Mouse (Mus musculus): ENCODE measurements around the gene Padi6. TPM values are rescaled to one million over a fixed set of nuclear protein-coding genes. Genes with fewer than 3 reads are reported as not detected.

Padi6 gene
- under 1 TPM in 1 of 2 experiments, not detected in 1; 0.10 TPM for total RNA-seq (2021)
- long read RNA-seq, experiment 1, result 0 reads
- long read RNA-seq, experiment 2, result 0 reads

DNA sequence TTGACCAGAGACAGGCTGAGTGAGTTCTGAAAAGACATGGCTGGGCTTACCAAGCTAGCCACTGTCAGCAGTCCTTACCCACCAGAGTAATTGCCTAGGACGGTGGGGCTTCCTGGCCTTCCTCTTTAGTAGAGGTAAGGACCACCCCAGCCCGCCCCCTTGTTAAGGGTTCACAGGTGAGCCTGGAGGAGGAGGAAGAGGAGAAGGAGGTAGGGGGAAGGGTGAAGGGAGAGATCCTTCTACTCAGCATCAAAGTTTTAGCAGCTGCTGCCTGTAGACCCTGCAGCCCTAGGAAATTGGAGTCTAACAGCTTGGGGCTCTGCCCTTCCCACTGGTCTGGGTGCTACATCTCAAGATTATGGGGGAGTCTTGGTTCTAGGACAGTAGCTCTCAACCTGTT is at the start of gene Padi6:
Gene Padi6 (minus strand): TSS at position 101 of the 400 bp plus-strand sequence.
- no peak for DNase-seq (ENCODE audit: low spot score in 2 of 2)

DNA sequence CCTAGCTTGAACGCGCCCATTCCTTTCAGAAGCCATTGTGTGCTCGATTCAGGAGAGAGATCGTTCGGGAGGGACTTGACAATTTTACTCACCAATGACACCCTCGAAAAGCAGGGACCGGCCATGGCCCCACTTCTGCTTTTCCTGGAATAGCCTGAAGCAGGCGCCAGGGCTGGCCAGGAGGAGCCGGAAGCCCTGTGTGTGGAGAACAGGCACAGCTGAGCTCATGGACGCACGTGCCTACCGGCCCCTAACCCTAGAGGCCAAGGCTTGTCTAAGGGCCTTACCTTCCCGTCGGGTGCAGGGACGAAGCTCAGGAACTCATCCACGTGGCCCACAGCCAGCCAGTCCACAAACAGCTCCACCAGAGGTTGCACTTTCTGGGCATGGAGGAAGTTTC is 48.6 kb upstream of the Padi6 start:
- DNase-seq (ENCODE audit: low spot score in 2 of 2), result no peak

DNA sequence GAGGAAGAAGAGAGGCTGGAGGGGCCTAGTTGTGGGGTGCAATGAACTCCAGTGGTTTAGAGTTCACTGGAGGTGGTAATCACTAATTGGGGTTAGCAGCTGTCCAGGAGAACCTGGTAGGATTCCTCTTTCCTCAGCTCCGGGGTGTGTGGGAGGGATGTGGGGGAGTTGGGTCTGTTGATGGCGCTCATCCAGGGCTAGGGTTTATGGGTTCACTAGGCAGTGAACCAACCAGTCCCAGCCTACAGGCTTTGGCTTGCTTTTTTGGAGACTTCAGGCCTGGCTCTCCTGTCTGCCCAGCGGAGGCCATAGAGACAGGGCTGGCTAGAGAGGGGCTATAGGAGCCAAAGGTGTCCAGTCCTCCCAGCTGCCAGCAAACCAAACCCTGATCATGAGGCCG is 47.5 kb upstream of the Padi6 start:
- no peak for DNase-seq (ENCODE audit: low spot score in 2 of 2)

DNA sequence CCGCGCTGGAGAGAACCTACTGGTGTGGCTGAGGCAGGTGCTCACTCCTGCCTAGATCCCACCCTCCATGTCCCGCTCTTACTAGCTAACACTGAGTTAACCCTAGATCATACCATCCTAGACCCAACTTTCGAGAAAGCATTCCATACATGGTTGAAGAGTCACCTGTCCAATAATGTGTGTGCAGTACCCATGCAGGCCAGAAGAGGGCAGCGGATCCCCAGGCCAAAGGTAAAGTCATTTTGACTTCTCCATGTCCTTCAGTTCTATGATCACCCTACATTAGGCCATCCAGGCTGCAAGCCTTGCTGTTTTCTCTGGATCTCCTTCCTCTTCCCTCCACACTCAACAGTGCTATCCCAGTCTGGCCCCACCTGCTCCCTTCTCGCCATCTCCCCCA is 46.5 kb upstream of the Padi6 start:
- DNase-seq (ENCODE audit: low spot score in 2 of 2), result peak; percentile 47 to 57

DNA sequence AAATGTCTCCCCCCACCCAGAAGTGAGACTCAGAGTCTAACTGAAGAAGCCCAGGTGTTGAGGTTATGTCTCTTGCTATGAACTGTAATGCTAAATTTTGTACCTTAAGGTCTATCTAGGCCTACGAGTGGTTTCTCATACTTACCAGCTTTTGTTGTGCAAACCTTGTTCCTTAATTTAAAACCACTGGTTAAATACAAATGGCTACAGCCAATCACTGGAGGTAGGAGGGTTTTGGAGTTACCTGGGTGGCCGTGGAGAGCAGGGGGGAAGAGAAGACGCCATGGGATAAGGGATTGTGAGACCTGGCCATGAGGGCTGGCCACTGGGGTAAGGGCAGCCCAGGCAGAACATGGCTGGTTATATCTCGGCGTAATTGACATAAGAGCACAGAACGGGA is 45.8 kb upstream of the Padi6 start:
- DNase-seq (ENCODE audit: low spot score in 2 of 2), result no peak

DNA sequence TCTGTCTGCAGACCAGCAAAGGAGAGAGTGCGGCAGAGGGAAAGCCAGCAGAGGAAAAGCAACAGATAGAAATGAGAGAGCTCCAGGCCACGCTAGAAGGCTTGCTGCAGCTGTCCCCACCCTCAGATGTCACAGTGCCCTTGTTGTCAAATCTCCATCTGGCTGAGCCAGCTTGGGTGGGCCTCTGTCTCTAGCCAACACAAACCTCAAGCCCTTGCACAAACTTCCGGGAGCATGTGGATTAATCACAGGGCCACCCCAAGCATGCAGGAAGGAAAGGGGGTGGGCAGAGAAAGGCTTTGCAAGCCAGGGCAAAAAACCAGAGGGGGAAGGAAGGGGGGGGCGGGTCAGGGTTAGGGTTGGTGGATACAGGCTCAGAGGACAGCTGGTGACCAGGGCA is 45.0 kb upstream of the Padi6 start:
- no peak for DNase-seq (ENCODE audit: low spot score in 2 of 2)

DNA sequence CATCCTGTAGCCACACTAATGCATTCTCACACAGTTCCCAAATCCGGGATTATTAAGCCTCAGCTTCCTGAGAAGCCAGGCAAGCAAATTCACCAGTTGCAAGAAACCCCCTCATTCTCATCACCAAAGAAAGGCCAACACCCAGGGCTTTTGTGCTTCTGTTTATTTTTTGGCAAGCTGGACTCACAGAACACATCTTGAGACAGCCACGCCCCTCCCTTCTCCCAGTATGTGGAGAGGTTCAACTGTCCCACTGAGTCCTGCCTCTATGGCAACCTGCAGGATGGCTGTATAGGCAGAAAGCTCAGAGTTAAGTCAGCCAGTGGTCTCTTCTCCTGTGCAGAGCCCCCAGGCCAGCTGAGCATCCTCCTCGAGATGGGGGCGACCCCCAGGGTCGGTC is 42.8 kb upstream of the Padi6 start:
- no peak for DNase-seq (ENCODE audit: low spot score in 2 of 2)

DNA sequence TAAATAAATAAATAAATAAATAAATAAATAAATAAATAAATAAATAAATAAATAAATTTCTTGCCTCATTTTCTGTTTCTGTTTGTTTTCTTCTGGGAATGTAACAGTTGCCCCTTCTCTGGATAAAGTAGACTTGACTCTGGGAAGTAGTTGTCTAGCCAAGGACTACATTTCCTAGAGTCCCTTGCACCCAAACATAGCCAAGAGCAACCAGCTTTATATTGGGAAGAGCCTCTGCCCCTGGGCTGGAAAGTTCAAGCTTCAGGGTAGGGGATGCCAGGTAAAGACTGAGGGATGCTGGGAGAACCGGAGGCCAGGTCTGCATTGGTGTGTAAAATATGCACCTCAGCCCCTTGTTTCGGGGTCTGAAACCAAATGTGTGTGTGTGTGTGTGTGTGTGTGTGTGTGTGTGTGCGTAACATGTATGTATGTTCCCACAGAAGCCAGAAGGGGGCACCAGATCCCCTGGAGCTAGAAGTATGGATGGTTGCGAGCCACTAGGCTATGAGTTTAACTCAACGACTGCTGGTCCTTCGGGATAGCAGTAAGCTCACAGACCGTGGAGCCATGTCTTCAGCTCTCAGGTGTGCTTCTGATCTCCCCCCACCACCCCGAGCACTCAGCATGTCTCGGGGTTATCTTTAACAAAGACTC is 42.0 kb upstream of the Padi6 start:
- no peak for DNase-seq (ENCODE audit: low spot score in 2 of 2)

DNA sequence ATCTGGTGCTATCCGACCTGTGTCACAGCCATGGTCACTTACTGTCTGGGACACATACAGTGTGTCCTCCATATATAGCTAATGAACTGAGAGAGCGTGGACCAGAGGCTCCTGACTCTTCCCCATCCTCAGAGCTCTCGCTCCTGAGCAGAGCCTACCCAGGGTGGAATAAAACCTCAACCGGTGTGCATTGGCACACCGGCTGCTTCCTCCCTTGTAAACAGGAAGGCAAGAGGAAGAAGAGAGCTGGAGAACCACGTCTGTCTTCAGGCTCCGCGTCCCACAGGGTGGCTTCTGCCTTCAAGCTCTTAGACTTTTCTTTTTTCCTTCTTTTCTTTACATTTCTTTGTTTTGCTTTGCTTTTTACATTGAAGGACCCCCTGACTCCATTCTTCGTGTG is 40.4 kb upstream of the Padi6 start:
- no peak for DNase-seq (ENCODE audit: low spot score in 2 of 2)

DNA sequence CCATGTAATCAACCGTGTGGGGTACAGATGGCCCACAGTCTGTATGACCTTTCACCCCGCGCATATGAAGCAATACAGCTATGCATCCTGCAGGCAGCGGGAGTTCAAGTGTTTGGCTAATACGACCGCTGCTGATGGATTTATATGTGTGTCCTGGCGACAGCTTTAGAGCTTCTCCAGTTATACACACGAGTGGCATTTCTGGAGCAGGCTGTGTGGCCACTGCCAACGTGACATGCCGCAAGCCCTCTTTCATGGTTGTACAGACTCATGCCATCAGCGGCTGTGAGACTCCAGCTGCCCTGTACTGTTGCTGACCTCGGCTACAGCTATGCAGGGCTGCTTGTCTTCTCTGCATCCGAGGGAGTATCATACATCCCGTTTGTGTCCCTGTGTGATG is 38.1 kb upstream of the Padi6 start:
- DNase-seq (ENCODE audit: low spot score in 2 of 2), result no peak

DNA sequence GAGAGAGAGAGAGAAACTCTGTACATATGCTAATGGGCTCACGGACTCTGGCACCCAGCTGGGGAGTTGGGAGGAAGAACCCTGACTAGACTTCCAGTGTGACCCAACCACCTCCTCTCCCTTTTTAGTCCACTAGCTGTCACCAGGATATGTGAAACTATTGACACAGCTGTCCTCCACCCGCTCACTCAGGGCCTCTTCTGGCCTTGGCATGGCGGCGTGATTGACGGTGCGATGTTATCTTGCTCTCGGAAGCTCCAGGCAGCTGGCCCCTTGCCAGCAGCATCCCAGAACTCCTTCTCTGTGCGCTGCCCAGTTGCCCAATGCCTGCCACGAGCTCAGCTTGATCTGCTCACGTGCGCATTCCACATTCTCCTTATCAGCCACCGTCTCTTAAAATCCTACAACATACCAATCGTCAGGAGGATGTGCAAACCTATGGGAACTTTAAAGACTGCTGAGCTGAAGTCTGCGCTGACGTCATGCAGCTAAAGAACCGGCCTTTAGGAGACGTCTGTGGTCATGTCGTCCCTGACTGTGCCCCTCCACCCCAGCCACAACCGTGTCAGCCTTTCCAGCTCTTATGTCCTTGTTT is 37.5 kb upstream of the Padi6 start:
- no peak for DNase-seq (ENCODE audit: low spot score in 2 of 2)

DNA sequence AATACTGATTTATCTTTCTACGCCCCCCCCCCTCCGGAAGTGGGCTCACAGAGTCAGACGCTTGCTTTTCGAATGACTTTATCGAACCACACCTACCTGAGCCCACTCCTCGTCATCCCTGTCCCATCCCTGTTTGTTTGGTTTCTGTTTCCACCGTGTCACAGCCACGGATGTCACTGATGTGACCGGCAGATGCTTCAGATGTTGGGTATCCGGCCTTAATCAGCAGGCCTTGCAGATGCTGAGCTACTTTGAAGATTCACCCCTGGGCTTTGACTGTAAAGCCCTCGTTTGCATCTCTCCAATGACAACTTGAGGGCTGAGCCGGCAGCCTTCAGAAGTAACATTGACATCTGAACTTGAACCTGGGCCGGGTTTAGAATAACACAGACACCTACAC is 34.2 kb upstream of the Padi6 start:
- no peak for DNase-seq (ENCODE audit: low spot score in 2 of 2)

DNA sequence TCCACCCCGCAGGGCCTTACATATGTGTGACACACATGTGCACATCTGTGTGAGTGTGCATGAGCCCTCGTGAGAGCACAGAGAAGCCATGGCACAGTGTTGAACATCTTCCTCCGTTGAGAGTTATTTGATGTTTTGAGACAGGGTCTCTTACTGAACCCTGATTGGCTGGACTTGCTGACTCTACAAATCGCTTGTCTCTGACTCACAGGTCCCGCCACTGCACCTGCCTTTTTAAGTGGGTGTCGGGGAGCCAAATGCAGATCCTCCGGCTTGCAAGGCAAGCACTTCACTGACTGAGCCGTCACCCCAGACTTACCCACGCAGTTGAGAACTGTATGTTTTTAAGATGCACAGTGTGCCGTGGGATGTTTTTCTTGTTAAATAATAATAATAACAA is 33.4 kb upstream of the Padi6 start:
- DNase-seq (ENCODE audit: low spot score in 2 of 2), result no peak

DNA sequence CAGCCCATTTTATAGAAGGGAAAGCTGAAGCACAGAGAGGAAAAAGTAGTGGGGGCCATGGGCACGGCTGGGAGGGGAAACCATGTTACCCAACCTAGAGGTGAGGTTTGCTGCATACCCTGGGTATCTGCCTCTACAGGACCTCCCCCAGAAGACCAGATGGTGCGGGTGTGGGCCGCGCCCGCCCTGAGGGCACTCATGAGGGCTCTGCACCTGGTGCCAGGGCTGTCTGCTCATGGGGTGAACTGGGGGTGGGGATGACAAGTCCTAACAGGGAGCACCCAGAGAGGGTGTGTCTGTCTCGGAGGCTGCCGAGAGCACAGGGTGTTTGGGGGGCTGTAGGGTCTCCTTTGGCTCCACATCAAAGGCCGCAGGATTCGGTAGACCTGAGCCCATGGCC is 32.5 kb upstream of the Padi6 start:
- no peak for DNase-seq (ENCODE audit: low spot score in 2 of 2)

DNA sequence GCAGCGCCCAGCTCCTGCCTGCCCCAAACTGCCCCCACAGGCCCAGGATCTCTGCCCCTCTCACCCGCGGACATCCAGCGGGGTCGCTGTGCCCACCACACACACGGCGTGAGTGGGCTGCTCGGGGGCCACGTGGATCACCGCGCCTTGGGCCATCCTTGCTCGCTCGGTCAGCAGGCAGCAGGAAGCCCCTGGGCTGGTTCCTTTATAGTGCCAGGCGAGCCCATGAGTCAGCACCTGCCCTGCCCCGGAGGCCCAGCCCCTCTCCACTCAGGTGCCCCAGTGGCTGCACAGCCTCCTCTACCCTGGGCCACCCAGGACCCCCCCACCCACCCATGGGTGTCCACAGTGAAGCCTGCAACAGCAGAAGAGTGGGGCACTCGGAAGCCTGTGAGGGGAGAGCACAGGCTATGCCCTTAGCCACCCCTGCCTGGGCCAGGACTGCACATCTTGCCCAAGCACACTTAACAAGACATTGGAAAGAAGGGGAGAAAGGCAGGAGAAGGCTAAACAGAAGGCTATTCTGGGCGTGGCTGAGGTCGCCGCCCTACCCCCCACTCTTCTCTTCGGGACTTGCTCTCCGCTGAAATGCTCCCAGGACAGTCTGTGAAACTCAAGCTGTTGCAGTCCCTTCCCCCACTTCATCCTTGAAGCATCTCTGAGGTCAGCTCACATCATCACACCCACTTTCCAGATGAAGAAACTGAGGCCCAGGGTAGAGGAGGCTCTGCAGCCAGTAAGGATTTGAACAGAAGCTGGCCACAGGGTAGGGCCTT is 31.8 kb upstream of the Padi6 start, which contains the start of gene Padi4:
Gene Padi4 (minus strand): TSS at position 212 of the 776 bp plus-strand sequence.
- DNase-seq (ENCODE audit: low spot score in 2 of 2), result no peak

DNA sequence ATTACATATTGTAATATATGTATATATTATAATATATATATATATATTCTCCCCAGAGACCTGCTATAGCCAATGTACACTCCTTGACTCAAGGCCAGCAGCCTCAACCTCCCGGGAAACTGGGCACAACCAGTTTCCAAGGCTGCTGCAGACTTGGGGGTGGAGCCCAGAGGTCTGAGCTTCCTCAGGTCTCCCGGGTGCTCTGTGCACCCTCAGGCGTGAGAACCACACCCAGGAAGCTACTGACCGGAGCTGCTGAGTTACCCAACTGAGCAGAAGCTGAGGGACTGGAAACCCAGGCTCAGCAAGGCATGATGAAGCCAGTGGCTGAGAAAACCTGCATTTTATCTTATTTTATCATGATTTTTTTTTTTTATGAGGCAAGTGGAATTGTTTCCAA is 28.6 kb upstream of the Padi6 start:
- no peak for DNase-seq (ENCODE audit: low spot score in 2 of 2)

DNA sequence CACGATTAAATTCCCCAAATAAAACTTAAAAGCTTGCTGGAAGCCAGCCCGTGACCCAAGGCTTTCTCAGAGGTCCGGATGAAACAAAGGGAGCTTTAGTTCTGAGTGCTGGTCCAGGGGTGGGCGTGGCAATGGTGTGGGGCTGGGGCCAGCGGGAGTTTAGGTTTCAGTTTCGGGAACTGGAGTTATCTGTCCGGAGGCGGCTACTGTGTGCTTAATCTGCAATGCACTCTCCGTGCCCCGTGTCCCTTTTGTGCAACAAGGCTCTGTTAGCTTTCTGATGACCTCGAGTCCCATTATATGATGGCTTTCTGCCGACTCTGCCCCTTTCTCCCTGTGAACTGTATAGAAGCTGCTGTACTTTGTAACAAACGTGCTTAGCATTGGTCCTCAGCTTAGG is 28.0 kb upstream of the Padi6 start:
- DNase-seq (ENCODE audit: low spot score in 2 of 2), result peak in 1 of 2 experiments; percentile 62

DNA sequence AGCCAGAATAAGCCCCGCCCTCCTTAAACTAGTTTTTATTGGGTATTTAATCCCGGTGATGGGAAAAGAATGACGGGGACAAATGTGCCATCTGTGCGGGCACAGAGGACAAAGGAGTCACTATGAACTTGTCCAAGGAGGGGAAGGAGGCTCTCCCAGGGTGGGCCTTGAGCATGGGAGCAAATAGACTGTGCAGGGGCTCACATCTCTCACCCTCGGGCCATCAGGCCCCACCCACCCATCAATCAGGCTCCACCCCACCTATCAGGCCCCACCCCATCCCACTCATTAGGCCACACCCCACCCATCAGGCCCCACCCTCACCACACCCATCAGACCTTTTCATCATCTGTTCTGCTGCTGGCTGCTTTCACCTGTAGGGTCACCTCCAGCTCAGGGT is 26.5 kb upstream of the Padi6 start:
- no peak for DNase-seq (ENCODE audit: low spot score in 2 of 2)

DNA sequence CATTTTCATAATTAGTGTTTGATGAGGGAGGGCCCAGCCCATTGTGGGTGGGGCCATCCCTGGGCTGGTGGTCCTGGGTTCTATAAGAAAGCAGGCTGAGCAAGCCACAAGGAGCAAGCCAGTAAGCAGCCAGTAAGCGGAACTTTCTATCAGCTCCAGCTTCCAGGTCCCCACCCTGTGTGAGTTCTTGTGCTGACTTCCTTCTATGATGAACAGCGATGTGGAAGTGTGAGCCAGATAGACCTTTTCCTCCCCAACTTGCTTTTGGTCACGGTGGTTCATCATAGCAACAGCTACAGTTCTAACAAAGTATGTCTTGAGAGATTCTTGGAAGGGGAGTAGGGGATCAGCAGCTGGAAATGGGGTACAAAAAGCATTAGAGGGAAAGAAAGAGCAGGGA is 23.5 kb upstream of the Padi6 start:
- DNase-seq (ENCODE audit: low spot score in 2 of 2), result no peak

DNA sequence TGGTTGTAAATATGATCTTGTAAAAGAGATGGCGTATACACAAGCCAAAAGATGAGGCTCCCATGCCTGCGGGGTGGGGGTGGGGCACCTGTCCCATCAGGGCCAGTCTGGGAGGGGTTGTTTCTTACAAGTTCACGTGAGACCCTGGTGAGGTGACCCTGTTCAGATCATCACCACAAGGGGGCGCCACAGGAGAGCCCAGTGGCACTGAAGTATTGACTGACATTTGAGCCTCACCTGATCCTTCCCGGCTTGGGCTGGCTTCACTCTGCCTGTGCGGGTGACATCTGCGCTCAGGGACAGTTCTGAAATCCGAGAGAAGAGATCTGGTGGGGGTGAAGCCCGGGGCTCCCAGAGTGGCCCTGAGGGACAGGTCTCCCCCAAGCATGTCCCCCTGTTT is 20.7 kb upstream of the Padi6 start:
- DNase-seq (ENCODE audit: low spot score in 2 of 2), result peak; percentile 44 to 51

DNA sequence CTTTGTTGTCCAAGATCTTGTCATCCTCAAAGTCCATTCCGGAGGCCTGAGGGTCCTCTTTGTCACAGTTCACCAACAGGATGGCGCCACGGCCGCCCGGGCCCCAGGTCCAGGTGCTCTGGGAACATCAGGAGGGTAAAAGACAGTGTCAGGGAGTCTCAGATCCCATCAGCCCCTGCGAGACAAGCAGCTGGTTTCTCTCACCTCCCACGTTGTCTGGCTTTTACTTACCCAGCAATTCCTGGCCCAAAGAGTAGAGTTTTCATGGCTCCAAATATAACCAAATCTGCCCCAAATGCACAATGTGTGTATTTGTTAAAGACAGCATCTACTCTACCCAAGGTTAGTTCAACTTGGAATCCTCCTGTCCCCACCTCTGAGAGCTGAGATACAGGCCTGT is 19.2 kb upstream of the Padi6 start:
- DNase-seq (ENCODE audit: low spot score in 2 of 2), result no peak

DNA sequence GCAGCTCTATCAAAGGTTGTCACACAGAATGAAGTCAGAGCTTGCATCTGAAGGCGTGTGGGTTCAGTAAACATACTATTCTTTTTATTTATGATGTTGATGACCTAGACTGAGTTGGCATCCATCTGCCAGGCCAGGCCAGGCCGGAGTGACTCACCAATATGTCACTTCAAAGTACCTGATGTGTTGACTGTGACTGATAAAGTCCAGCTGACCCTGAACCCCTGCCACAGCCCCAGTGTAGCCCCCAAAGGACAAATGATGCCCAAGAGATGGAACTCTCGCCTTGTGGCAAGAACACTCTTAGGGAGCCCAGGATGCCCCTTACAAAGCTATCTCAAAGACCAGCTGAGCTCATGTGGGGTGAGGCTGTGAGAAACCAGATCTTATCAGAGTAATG is 13.4 kb upstream of the Padi6 start:
- no peak for DNase-seq (ENCODE audit: low spot score in 2 of 2)

Data from gastrocnemius, postnatal 4 days (tissue).